Mouse (Mus musculus): ENCODE measurements around the gene Gm45234. TPM values are rescaled to one million over a fixed set of nuclear protein-coding genes. Genes with fewer than 3 reads are reported as not detected.

Gene Gm45234
- polyA plus RNA-seq, 1 experiment = not detected

GRCm38 (mm10) chr6:124795781-124796180 is 40.0 kb upstream of the Gm45234 start:
- peak overlapping the region; percentile 100 for H3K27ac ChIP-seq (ENCODE audit: insufficient read depth, low read length)
- no peaks in the 10 kb centered on the region for H3K27me3 ChIP-seq (ENCODE audit: control insufficient read depth, insufficient read depth, low read length, poor library complexity, severe bottlenecking)
- peaks cover 3% of the 10 kb centered on the region for H3K4me1 ChIP-seq (ENCODE audit: control insufficient read depth, insufficient read depth, low read length)
- H3K9ac ChIP-seq (ENCODE audit: low read depth, poor library complexity, severe bottlenecking) = 0 out of 2 replicates have a peak overlapping the region, but pooled peaks have one; percentile 75
- H3K4me3 ChIP-seq (ENCODE audit: low read depth, low read length) = no peak overlapping the region
- H3K36me3 ChIP-seq (ENCODE audit: control insufficient read depth, insufficient read depth, low read length, poor library complexity, severe bottlenecking) = peaks cover 5% of the 10 kb centered on the region
- H3K9me3 ChIP-seq (replicated peaks; ENCODE audit: control insufficient read depth, insufficient read depth, low read length, poor library complexity, severe bottlenecking) = no peaks in the 10 kb centered on the region
- TF ChIP-seq CTCF (IDR thresholded peaks at IDR 0.05; ENCODE audit: low read depth, low read length) = no peak
- TF ChIP-seq EP300 (IDR thresholded peaks at IDR 0.05; ENCODE audit: insufficient read depth, low read depth, low read length) = no peak
- TF ChIP-seq POLR2A (IDR thresholded peaks at IDR 0.05; ENCODE audit: insufficient read depth, low read length) = no peak

DNA sequence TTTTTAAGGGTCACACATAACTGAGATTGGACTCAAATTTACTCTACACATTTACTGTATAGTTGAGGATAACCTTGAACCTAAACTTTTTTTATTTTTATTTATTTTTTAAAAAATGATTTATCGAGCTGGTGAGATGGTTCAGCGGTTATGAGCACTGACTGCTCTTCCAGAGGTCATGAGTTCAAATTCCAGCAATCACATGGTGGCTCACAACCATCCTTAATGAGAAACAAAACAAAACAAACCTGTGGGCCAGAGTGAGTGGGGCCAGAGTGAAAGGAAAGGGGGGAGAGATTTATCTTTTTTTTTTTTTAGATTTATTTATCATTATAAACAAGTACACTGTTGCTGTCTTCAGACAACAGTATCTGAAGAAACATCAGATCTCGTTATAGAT is 36.1 kb upstream of the Gm45234 start:
- no peak for TF ChIP-seq POLR2A (IDR thresholded peaks at IDR 0.05; ENCODE audit: insufficient read depth, low read length)
- TF ChIP-seq CTCF (IDR thresholded peaks at IDR 0.05; ENCODE audit: low read depth, low read length) = no peak
- TF ChIP-seq EP300 (IDR thresholded peaks at IDR 0.05; ENCODE audit: insufficient read depth, low read depth, low read length) = no peak
- Histone ChIP-seq H3K4me3 (ENCODE audit: low read depth, low read length) (no peak overlapping the region), H3K9ac (ENCODE audit: low read depth, poor library complexity, severe bottlenecking) (no peak overlapping the region), H3K9me3 (replicated peaks; ENCODE audit: control insufficient read depth, insufficient read depth, low read length, poor library complexity, severe bottlenecking) (no peaks in the 10 kb centered on the region), H3K27me3 (ENCODE audit: control insufficient read depth, insufficient read depth, low read length, poor library complexity, severe bottlenecking) (no peaks in the 10 kb centered on the region), H3K36me3 (ENCODE audit: control insufficient read depth, insufficient read depth, low read length, poor library complexity, severe bottlenecking) (peaks cover 5% of the 10 kb centered on the region), H3K27ac (ENCODE audit: insufficient read depth, low read length) (no peak overlapping the region), H3K4me1 (ENCODE audit: control insufficient read depth, insufficient read depth, low read length) (peaks cover 3% of the 10 kb centered on the region)

DNA sequence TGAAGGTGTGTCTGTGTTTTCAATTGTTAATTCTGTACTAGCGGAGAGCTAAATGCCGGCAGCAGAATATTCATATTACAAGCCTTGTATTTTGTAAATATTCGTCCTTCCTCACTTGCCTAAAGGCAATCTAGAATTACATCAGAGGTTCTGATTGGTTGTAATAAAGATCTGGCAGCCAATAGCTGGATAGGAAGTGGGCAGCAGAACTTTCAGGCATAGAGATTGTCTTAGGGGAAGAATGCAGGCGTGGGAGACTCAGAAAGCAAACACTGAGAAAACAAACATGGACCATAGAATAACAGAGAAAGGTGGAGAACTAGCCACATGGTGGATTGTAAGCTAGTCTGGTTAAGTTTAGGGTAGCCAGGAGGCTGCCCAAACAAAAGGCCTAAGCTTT is 34.3 kb upstream of the Gm45234 start:
- H3K36me3 ChIP-seq (ENCODE audit: control insufficient read depth, insufficient read depth, low read length, poor library complexity, severe bottlenecking) = no peaks in the 10 kb centered on the region
- peak overlapping the region; percentile 22; the same call in 1 of the 2 replicates for H3K9ac ChIP-seq (ENCODE audit: low read depth, poor library complexity, severe bottlenecking)
- H3K27ac ChIP-seq (ENCODE audit: insufficient read depth, low read length) = peak overlapping the region; percentile 60
- TF ChIP-seq POLR2A (IDR thresholded peaks at IDR 0.05; ENCODE audit: insufficient read depth, low read length) = no peak
- TF ChIP-seq EP300 (IDR thresholded peaks at IDR 0.05; ENCODE audit: insufficient read depth, low read depth, low read length) = no peak
- TF ChIP-seq CTCF (IDR thresholded peaks at IDR 0.05; ENCODE audit: low read depth, low read length) = no peak
- no peaks in the 10 kb centered on the region for H3K27me3 ChIP-seq (ENCODE audit: control insufficient read depth, insufficient read depth, low read length, poor library complexity, severe bottlenecking)
- H3K9me3 ChIP-seq (replicated peaks; ENCODE audit: control insufficient read depth, insufficient read depth, low read length, poor library complexity, severe bottlenecking) = no peaks in the 10 kb centered on the region
- H3K4me3 ChIP-seq (ENCODE audit: low read depth, low read length) = no peak overlapping the region
- H3K4me1 ChIP-seq (ENCODE audit: control insufficient read depth, insufficient read depth, low read length) = no peaks in the 10 kb centered on the region

DNA sequence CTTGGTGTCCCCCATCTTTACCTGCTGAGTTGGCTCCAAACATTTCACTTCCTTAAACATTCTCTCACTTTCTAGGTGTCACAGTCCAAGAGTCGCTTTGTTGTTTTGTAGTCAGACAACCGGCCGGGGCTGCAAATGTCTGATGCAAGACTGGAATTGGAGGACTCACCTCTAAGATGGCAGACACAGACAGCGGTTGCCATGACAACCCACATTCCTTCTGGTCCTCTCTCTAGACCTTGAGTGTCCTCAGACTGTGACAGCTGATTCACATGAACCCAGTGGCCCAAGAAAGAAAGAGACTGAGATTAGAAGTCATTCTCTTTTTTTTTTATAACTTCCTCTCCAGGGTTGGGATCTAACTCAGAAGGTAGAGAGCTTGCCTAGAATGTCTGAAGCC is 33.7 kb upstream of the Gm45234 start:
- no peaks in the 10 kb centered on the region for H3K9me3 ChIP-seq (replicated peaks; ENCODE audit: control insufficient read depth, insufficient read depth, low read length, poor library complexity, severe bottlenecking)
- no peak overlapping the region for H3K9ac ChIP-seq (ENCODE audit: low read depth, poor library complexity, severe bottlenecking)
- no peaks in the 10 kb centered on the region for H3K36me3 ChIP-seq (ENCODE audit: control insufficient read depth, insufficient read depth, low read length, poor library complexity, severe bottlenecking)
- H3K4me3 ChIP-seq (ENCODE audit: low read depth, low read length) = no peak overlapping the region
- H3K4me1 ChIP-seq (ENCODE audit: control insufficient read depth, insufficient read depth, low read length) = no peaks in the 10 kb centered on the region
- H3K27me3 ChIP-seq (ENCODE audit: control insufficient read depth, insufficient read depth, low read length, poor library complexity, severe bottlenecking) = no peaks in the 10 kb centered on the region
- H3K27ac ChIP-seq (ENCODE audit: insufficient read depth, low read length) = peak overlapping the region; percentile 52; the same call in 1 of the 2 replicates
- no peak for TF ChIP-seq POLR2A (IDR thresholded peaks at IDR 0.05; ENCODE audit: insufficient read depth, low read length)
- no peak for TF ChIP-seq CTCF (IDR thresholded peaks at IDR 0.05; ENCODE audit: low read depth, low read length)
- TF ChIP-seq EP300 (IDR thresholded peaks at IDR 0.05; ENCODE audit: insufficient read depth, low read depth, low read length) = no peak

DNA sequence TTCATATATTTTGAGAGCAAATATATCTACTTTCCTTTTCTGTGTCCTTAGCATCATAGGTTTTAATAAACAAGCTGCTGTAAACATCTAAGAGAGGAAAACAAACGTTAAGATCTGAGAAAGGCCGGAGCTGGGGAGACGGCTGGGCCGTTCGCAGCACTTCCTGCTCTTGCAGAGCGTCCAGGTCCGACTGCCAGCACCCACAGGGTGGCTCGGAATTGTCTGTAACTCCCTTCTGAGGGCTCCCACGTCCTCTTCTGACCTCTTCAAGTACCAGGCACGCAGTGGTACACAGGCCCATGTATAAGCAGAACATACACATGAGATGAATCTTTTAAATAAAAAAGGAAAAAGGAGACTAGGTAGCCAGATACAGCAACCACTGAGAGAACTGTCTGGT is 31.9 kb upstream of the Gm45234 start:
- no peaks in the 10 kb centered on the region for H3K9me3 ChIP-seq (replicated peaks; ENCODE audit: control insufficient read depth, insufficient read depth, low read length, poor library complexity, severe bottlenecking)
- no peak overlapping the region for H3K9ac ChIP-seq (ENCODE audit: low read depth, poor library complexity, severe bottlenecking)
- H3K27ac ChIP-seq (ENCODE audit: insufficient read depth, low read length) = no peak overlapping the region
- TF ChIP-seq EP300 (IDR thresholded peaks at IDR 0.05; ENCODE audit: insufficient read depth, low read depth, low read length) (no peak), POLR2A (IDR thresholded peaks at IDR 0.05; ENCODE audit: insufficient read depth, low read length) (no peak), CTCF (IDR thresholded peaks at IDR 0.05; ENCODE audit: low read depth, low read length) (no peak)
- H3K4me3 ChIP-seq (ENCODE audit: low read depth, low read length) = no peak overlapping the region
- no peaks in the 10 kb centered on the region for H3K36me3 ChIP-seq (ENCODE audit: control insufficient read depth, insufficient read depth, low read length, poor library complexity, severe bottlenecking)
- H3K27me3 ChIP-seq (ENCODE audit: control insufficient read depth, insufficient read depth, low read length, poor library complexity, severe bottlenecking) = no peaks in the 10 kb centered on the region
- H3K4me1 ChIP-seq (ENCODE audit: control insufficient read depth, insufficient read depth, low read length) = no peaks in the 10 kb centered on the region

DNA sequence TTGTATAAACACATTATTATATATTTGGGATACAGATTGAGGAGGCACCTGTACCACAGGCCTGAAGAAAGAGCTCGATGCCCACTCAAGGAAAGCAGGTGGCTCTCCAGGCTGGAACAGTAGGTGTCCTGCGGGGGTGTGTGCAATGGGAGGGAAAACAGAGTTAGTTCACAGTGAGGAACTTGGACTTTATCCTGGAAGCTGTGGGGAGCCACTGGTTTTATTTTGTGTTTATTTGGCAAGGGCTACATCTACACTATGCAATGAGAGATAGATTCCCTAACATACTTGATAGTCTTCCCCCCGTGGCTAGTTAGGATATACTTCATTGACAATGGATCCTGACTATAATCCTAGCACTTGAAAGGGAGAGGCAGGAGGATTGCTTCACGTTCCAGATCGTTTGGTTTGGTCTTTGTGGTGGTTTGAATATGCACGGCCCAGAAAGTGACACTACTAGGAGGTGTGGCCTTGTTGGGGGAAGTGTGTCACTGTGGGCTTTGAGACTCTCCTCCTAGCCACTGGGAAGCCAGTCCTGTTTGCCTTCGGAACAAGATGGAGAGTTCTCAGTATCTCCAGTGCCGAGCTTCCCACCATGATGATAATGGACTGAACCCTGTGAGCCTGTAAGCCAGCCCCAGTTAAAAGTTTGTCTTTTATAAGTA is 31.1 kb upstream of the Gm45234 start:
- Histone ChIP-seq H3K9ac (ENCODE audit: low read depth, poor library complexity, severe bottlenecking) (no peak overlapping the region), H3K4me1 (ENCODE audit: control insufficient read depth, insufficient read depth, low read length) (no peaks in the 10 kb centered on the region), H3K4me3 (ENCODE audit: low read depth, low read length) (no peak overlapping the region), H3K27me3 (ENCODE audit: control insufficient read depth, insufficient read depth, low read length, poor library complexity, severe bottlenecking) (no peaks in the 10 kb centered on the region), H3K36me3 (ENCODE audit: control insufficient read depth, insufficient read depth, low read length, poor library complexity, severe bottlenecking) (no peaks in the 10 kb centered on the region), H3K9me3 (replicated peaks; ENCODE audit: control insufficient read depth, insufficient read depth, low read length, poor library complexity, severe bottlenecking) (no peaks in the 10 kb centered on the region), H3K27ac (ENCODE audit: insufficient read depth, low read length) (no peak overlapping the region)
- TF ChIP-seq CTCF (IDR thresholded peaks at IDR 0.05; ENCODE audit: low read depth, low read length) = no peak
- no peak for TF ChIP-seq POLR2A (IDR thresholded peaks at IDR 0.05; ENCODE audit: insufficient read depth, low read length)
- no peak for TF ChIP-seq EP300 (IDR thresholded peaks at IDR 0.05; ENCODE audit: insufficient read depth, low read depth, low read length)
